Mouse (Mus musculus) brain, embryonic 14.5 days (tissue): ENCODE results near the gene Mdc1.

Experiments
- CTCF ChIP-seq: fragments of 200-500 bp; IDR thresholded peaks from 2 replicates; pipeline ENCODE4 v1.5.1; 2012; ENCODE audit warnings: inconsistent platforms, mild to moderate bottlenecking, moderate library complexity, borderline replicate concordance; ENCODE audit not compliant: insufficient read depth, insufficient read length; ENCODE audit errors: extremely low read depth
- POLR2A ChIP-seq: fragments of 200-500 bp; IDR thresholded peaks from 2 replicates; pipeline ENCODE4 v1.6.1; 2012; ENCODE audit warnings: mild to moderate bottlenecking, inconsistent platforms, borderline replicate concordance; ENCODE audit not compliant: poor library complexity, insufficient read depth, insufficient read length, severe bottlenecking; ENCODE audit errors: extremely low read depth

- no peak for TF ChIP-seq CTCF
- 0 out of 2 replicates have a peak, but pooled peaks have one; percentile 36 for TF ChIP-seq POLR2A
These were observed 25.0 kb downstream of the Mdc1 start for GRCm38 (mm10) chr17:35866281-35866831.
